Mouse (Mus musculus): ENCODE data around the gene 1700025G04Rik. TPM values are rescaled to one million over a fixed set of nuclear protein-coding genes. Genes with fewer than 3 reads are reported as not detected.

1700025G04Rik gene
- polyA plus RNA-seq, 1 experiment, result 2.2 TPM

- no peaks in the 10 kb centered on the region for H3K36me3 ChIP-seq (ENCODE audit: control insufficient read depth, insufficient read depth, low read length)
- H3K27me3 ChIP-seq (replicated peaks; ENCODE audit: control insufficient read depth, insufficient read depth, low read length), result no peaks in the 10 kb centered on the region
- DNase-seq, result no peak
- 0 out of 2 replicates have a peak, but pooled peaks cover 3% of the 10 kb centered on the region for H3K4me1 ChIP-seq (ENCODE audit: control insufficient read depth, insufficient read depth, low read length)
- H3K4me3 ChIP-seq (ENCODE audit: insufficient read depth, low read depth, low read length), result no peak overlapping the region
- H3K27ac ChIP-seq (ENCODE audit: insufficient read depth, low read depth, low read length), result no peak overlapping the region
- 59% methylated on average over 7 of the region's 7 CpGs for WGBS
- TF ChIP-seq CTCF (conservative IDR thresholded peaks at IDR 0.05; ENCODE audit: insufficient read depth, insufficient read length, low read depth, low read length) (no peak), POLR2A (IDR thresholded peaks at IDR 0.05; ENCODE audit: low read depth, low read length) (no peak)
Measured at GRCm38 (mm10) chr1:152034766-152035165, 55.2 kb downstream of the 1700025G04Rik start.

GRCm38 (mm10) chr1:152033731-152034130 lies 56.2 kb downstream of the 1700025G04Rik start:
- DNase-seq, result no peak
- 79% methylated on average over 3 of the region's 3 CpGs for WGBS
- Histone ChIP-seq H3K36me3 (ENCODE audit: control insufficient read depth, insufficient read depth, low read length) (no peaks in the 10 kb centered on the region), H3K27me3 (replicated peaks; ENCODE audit: control insufficient read depth, insufficient read depth, low read length) (no peaks in the 10 kb centered on the region), H3K4me3 (ENCODE audit: insufficient read depth, low read depth, low read length) (no peak overlapping the region), H3K4me1 (ENCODE audit: control insufficient read depth, insufficient read depth, low read length) (0 out of 2 replicates have a peak, but pooled peaks cover 3% of the 10 kb centered on the region), H3K27ac (ENCODE audit: insufficient read depth, low read depth, low read length) (no peak overlapping the region)
- TF ChIP-seq POLR2A (IDR thresholded peaks at IDR 0.05; ENCODE audit: low read depth, low read length), result no peak
- no peak for TF ChIP-seq CTCF (conservative IDR thresholded peaks at IDR 0.05; ENCODE audit: insufficient read depth, insufficient read length, low read depth, low read length)

- no peak overlapping the region for H3K4me3 ChIP-seq (ENCODE audit: insufficient read depth, low read depth, low read length)
- 0 out of 2 replicates have a peak, but pooled peaks cover 3% of the 10 kb centered on the region for H3K4me1 ChIP-seq (ENCODE audit: control insufficient read depth, insufficient read depth, low read length)
- H3K27me3 ChIP-seq (replicated peaks; ENCODE audit: control insufficient read depth, insufficient read depth, low read length), result no peaks in the 10 kb centered on the region
- H3K27ac ChIP-seq (ENCODE audit: insufficient read depth, low read depth, low read length), result no peak overlapping the region
- WGBS, result 81% methylated on average over 5 of the region's 5 CpGs
- H3K36me3 ChIP-seq (ENCODE audit: control insufficient read depth, insufficient read depth, low read length), result no peaks in the 10 kb centered on the region
- TF ChIP-seq POLR2A (IDR thresholded peaks at IDR 0.05; ENCODE audit: low read depth, low read length) (no peak), CTCF (conservative IDR thresholded peaks at IDR 0.05; ENCODE audit: insufficient read depth, insufficient read length, low read depth, low read length) (no peak)
- no peak for DNase-seq
Measured at GRCm38 (mm10) chr1:152032144-152032543, 57.8 kb downstream of the 1700025G04Rik start.

DNA sequence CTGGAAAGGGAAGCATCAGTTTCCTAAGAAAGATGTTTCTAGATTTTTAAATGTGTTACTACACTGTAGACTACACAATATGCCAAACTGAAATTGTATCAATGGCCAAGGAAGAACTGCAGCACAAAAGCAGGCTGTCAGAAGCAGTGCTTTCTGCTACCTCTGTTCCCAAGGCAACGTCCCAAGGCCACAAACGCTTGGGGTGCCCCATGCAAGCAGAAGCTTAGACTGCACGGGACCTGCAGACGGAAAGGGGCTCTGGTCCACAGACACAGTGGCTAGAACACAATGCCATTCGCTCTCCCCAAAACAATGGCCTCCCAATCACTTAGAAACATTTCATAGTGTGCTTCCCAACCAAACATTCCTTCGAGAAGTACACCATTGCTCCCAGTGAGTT lies 59.4 kb downstream of the 1700025G04Rik start:
- 92% methylated on average over 6 of the region's 6 CpGs for WGBS
- TF ChIP-seq CTCF (conservative IDR thresholded peaks at IDR 0.05; ENCODE audit: insufficient read depth, insufficient read length, low read depth, low read length) (no peak), POLR2A (IDR thresholded peaks at IDR 0.05; ENCODE audit: low read depth, low read length) (no peak)
- no peak overlapping the region for H3K4me3 ChIP-seq (ENCODE audit: insufficient read depth, low read depth, low read length)
- no peaks in the 10 kb centered on the region for H3K27me3 ChIP-seq (replicated peaks; ENCODE audit: control insufficient read depth, insufficient read depth, low read length)
- H3K36me3 ChIP-seq (ENCODE audit: control insufficient read depth, insufficient read depth, low read length), result no peaks in the 10 kb centered on the region
- 0 out of 2 replicates have a peak, but pooled peaks cover 3% of the 10 kb centered on the region for H3K4me1 ChIP-seq (ENCODE audit: control insufficient read depth, insufficient read depth, low read length)
- no peak overlapping the region for H3K27ac ChIP-seq (ENCODE audit: insufficient read depth, low read depth, low read length)
- no peak for DNase-seq

- no peak for DNase-seq
- Histone ChIP-seq H3K4me1 (ENCODE audit: control insufficient read depth, insufficient read depth, low read length) (no peaks in the 10 kb centered on the region), H3K36me3 (ENCODE audit: control insufficient read depth, insufficient read depth, low read length) (no peaks in the 10 kb centered on the region), H3K4me3 (ENCODE audit: insufficient read depth, low read depth, low read length) (no peak overlapping the region), H3K27me3 (replicated peaks; ENCODE audit: control insufficient read depth, insufficient read depth, low read length) (no peaks in the 10 kb centered on the region), H3K27ac (ENCODE audit: insufficient read depth, low read depth, low read length) (no peak overlapping the region)
- 93% methylated on average over 4 of the region's 4 CpGs for WGBS
- TF ChIP-seq CTCF (conservative IDR thresholded peaks at IDR 0.05; ENCODE audit: insufficient read depth, insufficient read length, low read depth, low read length) (no peak), POLR2A (IDR thresholded peaks at IDR 0.05; ENCODE audit: low read depth, low read length) (no peak)
Measured at GRCm38 (mm10) chr1:152028718-152029117, 61.2 kb downstream of the 1700025G04Rik start.

DNA sequence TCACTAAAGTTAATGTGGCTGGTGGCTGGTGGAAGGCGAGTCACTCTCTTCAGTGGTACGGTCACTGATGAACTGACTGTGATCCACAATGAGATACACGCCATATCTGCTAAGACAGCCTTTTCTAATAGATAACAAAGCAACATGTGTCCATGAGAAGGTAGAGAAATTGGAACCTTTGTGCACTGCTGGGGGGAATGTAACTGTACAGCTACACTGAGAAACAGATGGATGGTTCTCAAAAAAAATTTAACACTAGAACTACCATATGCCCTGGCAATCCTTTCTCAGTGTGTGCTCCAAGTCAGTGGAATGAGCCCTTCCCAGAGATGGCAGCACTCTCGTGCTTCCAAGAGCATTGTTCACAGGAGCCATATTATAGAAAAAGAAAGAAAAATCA lies 63.2 kb downstream of the 1700025G04Rik start:
- no peak for TF ChIP-seq CTCF (conservative IDR thresholded peaks at IDR 0.05; ENCODE audit: insufficient read depth, insufficient read length, low read depth, low read length)
- TF ChIP-seq POLR2A (IDR thresholded peaks at IDR 0.05; ENCODE audit: low read depth, low read length), result no peak
- WGBS, result 94% methylated on average over 4 of the region's 4 CpGs
- Histone ChIP-seq H3K4me3 (ENCODE audit: insufficient read depth, low read depth, low read length) (no peak overlapping the region), H3K27ac (ENCODE audit: insufficient read depth, low read depth, low read length) (no peak overlapping the region), H3K27me3 (replicated peaks; ENCODE audit: control insufficient read depth, insufficient read depth, low read length) (no peaks in the 10 kb centered on the region), H3K36me3 (ENCODE audit: control insufficient read depth, insufficient read depth, low read length) (no peaks in the 10 kb centered on the region), H3K4me1 (ENCODE audit: control insufficient read depth, insufficient read depth, low read length) (no peaks in the 10 kb centered on the region)
- no peak for DNase-seq

DNA sequence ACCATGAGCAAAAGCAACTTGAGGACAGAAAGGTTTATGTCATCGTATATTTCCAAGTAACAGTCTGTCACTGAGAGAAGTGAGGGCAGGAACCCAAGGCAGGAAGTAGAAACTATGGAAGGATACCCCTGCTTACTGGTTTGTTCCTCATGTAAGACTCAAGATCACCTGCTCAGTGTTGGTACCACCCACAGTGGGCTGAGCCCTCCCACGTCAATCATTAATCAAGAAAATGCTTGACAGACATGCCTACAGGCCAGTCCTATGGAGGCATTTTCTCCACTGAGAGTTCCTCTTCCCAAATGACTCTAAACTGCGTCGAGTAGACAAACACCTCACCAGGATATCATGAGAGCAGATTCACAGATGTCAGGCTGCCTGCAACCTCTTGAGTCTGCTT lies 64.6 kb downstream of the 1700025G04Rik start:
- Histone ChIP-seq H3K4me1 (ENCODE audit: control insufficient read depth, insufficient read depth, low read length) (no peaks in the 10 kb centered on the region), H3K27ac (ENCODE audit: insufficient read depth, low read depth, low read length) (no peak overlapping the region), H3K27me3 (replicated peaks; ENCODE audit: control insufficient read depth, insufficient read depth, low read length) (no peaks in the 10 kb centered on the region), H3K4me3 (ENCODE audit: insufficient read depth, low read depth, low read length) (no peak overlapping the region), H3K36me3 (ENCODE audit: control insufficient read depth, insufficient read depth, low read length) (no peaks in the 10 kb centered on the region)
- WGBS, result 87% methylated on average over 4 of the region's 4 CpGs
- no peak for DNase-seq
- TF ChIP-seq CTCF (conservative IDR thresholded peaks at IDR 0.05; ENCODE audit: insufficient read depth, insufficient read length, low read depth, low read length) (no peak), POLR2A (IDR thresholded peaks at IDR 0.05; ENCODE audit: low read depth, low read length) (no peak)
